Mouse (Mus musculus): ENCODE results near the gene Esrrg.

Esrrg gene

GRCm38 (mm10) chr1:187771067-187771466, 162.5 kb downstream of the Esrrg start:
- no peak for DNase-seq (ENCODE audit: low spot score)

- DNase-seq (ENCODE audit: low spot score): no peak
Measured at GRCm38 (mm10) chr1:187779589-187780178, 171.1 kb downstream of the Esrrg start.

- DNase-seq (ENCODE audit: low spot score): no peak
Measured at GRCm38 (mm10) chr1:187785226-187785625, 176.6 kb downstream of the Esrrg start.

- DNase-seq (ENCODE audit: low spot score): no peak
Measured at GRCm38 (mm10) chr1:187787055-187788016, 178.7 kb downstream of the Esrrg start.

GRCm38 (mm10) chr1:187794240-187794930, 185.8 kb downstream of the Esrrg start:
- DNase-seq (ENCODE audit: low spot score): no peak

- DNase-seq (ENCODE audit: low spot score): no peak
Measured at GRCm38 (mm10) chr1:187795551-187795950, 187.0 kb downstream of the Esrrg start.

GRCm38 (mm10) chr1:187799300-187799699, 190.7 kb downstream of the Esrrg start:
- DNase-seq (ENCODE audit: low spot score): no peak

GRCm38 (mm10) chr1:187800761-187801160, 192.2 kb downstream of the Esrrg start:
- DNase-seq (ENCODE audit: low spot score): no peak

- DNase-seq (ENCODE audit: low spot score): no peak
Measured at GRCm38 (mm10) chr1:187803566-187803965, 195.0 kb downstream of the Esrrg start.

- no peak for DNase-seq (ENCODE audit: low spot score)
Measured at GRCm38 (mm10) chr1:187803997-187804396, 195.4 kb downstream of the Esrrg start.

- no peak for DNase-seq (ENCODE audit: low spot score)
Measured at GRCm38 (mm10) chr1:187805001-187805400, 196.4 kb downstream of the Esrrg start.

GRCm38 (mm10) chr1:187807477-187808390, 199.1 kb downstream of the Esrrg start:
- no peak for DNase-seq (ENCODE audit: low spot score)

- no peak for DNase-seq (ENCODE audit: low spot score)
Measured at GRCm38 (mm10) chr1:187808391-187808922, 199.9 kb downstream of the Esrrg start.

- DNase-seq (ENCODE audit: low spot score): no peak
Measured at GRCm38 (mm10) chr1:187809546-187809945, 201.0 kb downstream of the Esrrg start.

GRCm38 (mm10) chr1:187819406-187819805, 210.8 kb downstream of the Esrrg start:
- DNase-seq (ENCODE audit: low spot score): no peak

- DNase-seq (ENCODE audit: low spot score): no peak
Measured at GRCm38 (mm10) chr1:187821368-187821811, 212.8 kb downstream of the Esrrg start.

GRCm38 (mm10) chr1:187823351-187823750, 214.8 kb downstream of the Esrrg start:
- no peak for DNase-seq (ENCODE audit: low spot score)

GRCm38 (mm10) chr1:187825421-187826097, 217.0 kb downstream of the Esrrg start:
- DNase-seq (ENCODE audit: low spot score): no peak

- no peak for DNase-seq (ENCODE audit: low spot score)
Measured at GRCm38 (mm10) chr1:187826140-187826539, 217.5 kb downstream of the Esrrg start.

GRCm38 (mm10) chr1:187826869-187827268, 218.3 kb downstream of the Esrrg start:
- DNase-seq (ENCODE audit: low spot score): no peak

GRCm38 (mm10) chr1:187830937-187831336, 222.3 kb downstream of the Esrrg start:
- DNase-seq (ENCODE audit: low spot score): no peak
